Mouse (Mus musculus) lung, postnatal 4 days (tissue): ENCODE measurements around the gene Serinc1.
"Not testable (repeated sequence)": the region's sequence is repeated elsewhere in the genome, so short reads cannot be mapped to it uniquely, and the experiment has no call there.

ENCODE experiments used
- DNase-seq, 2 experiments: peaks; one replicate each; pipeline ENCODE4 v3.0.0; 2021

Serinc1 gene

DNA sequence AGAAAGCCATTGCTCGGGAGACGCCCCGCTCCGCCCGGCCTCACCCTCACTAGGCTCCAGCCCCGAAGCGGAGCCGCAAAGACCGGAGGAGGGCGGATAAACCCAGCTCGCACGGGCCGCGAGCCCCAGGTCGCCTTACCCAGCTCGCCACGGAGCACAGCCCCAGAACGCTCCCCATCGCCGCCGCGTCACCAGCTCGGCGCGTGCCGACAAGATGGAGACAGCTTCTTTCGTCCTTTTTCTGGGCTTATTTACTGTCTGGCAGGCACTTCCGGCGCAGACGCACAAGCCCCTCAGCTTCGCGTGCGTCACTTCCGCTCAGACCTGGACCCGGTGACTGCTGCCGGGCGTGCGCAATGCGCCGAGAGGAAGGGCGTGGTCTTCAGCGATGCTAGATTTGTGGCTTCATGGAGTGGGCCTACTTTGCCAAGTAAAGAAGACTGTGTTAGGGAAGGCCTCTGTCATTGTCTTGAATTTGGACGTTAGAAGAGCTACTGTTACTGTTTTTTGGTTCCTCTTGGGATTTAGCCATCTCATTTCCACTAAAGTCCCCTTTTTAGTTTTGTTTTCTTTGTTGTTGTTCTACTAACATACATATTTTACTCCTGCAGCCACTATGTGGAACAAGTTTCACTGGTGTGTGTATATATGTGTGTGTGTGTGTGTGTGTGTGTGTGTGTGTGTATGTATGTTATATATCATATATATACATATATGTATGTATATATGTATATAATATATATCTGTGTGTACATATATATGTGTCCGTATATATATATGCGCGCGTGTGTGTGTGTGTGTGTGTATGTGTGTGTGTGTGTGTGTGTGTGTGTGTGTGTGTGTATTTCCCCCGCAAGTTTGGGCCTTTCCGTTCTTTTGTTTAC lies at the start of gene Serinc1:
Gene Serinc1 (minus strand): TSS at position 313 of the 884 bp plus-strand sequence.
- peak; percentile 95 to 97 for DNase-seq

GRCm38 (mm10) chr10:57576721-57577120 lies 44.4 kb upstream of the Serinc1 start:
- no peak for DNase-seq

DNA sequence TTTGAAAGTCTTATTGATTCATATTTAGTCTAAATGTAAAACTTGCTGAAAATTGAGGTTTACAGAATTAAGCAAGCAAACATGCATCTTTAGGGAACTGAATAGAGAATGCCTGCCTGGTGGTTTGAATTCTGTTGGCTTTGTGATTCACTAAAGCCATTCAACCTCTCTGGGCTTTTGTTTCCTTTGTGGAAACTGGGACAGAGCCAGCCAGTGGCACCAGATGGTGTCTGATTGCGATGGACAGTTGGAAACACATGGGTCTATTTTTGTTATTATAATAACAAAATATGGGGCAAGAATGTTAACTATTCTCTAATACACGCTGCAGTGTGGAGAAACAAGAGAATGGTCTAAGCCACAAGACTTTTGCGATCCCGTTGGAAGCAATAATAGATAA lies 39.8 kb upstream of the Serinc1 start:
- DNase-seq = no peak

GRCm38 (mm10) chr10:57571211-57571730 lies 38.9 kb upstream of the Serinc1 start:
- DNase-seq = peak; percentile 45 to 74

DNA sequence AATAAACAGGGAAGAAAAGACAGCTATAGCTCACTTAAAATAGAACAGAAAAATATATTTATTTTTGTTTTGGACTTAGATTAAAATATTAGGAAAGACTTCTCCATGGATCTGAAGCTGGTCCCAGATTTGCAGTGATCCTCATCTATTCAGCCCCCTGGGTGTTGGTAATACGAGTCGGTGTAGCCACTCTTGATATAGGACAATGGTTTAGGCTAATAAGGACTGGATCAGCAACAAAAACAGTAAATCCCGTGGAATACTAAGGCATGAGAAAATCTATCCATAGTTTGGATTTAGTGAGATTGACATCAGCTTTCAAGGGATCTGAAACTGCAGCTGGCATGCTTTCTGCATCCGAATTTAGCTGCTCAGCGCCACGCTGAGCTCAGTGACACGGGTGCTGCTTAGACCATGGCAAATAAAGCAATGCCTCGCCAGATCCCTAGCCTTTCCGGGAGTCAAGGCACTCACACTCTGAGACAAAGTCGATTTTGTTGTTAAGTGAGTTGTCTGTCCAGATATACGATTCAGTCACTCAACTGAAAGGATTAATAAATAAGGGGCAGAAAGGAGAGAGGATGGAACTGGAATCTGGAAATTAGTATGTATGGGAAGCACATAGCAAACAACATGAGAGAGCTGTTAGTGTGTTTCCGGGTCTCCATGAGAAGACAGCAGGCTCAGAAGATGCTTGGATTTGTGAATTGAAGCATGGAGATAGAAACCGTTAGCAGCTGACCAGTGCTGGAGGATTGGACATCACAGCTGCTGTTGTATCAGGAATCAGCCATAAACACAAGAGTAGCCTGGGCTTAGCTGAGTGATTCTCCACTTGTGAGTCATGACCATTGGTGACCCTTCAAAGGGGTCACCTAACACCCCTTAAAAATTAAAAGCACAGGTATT lies 36.9 kb upstream of the Serinc1 start:
- DNase-seq = no peak

DNA sequence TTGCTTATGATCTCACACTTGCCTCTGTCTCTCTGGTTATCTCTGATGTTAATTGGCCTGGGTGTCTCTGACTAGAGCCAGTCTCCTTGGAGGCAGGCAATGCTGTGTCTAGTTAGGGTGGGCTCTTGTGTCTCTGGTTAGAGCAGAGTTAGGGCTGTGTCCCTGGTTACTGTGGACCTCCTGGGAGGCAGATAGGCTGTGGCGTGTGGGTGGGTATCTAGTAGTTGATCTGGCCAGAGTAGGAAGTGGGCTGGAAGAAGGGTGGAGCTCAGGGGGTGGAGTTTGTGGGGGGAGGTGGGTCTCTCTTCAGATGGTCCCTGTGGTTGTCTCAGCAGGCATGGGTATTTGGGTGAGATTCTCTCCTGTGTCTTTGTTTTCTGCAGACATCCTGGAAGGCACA lies 33.9 kb upstream of the Serinc1 start:
- DNase-seq = no peak

DNA sequence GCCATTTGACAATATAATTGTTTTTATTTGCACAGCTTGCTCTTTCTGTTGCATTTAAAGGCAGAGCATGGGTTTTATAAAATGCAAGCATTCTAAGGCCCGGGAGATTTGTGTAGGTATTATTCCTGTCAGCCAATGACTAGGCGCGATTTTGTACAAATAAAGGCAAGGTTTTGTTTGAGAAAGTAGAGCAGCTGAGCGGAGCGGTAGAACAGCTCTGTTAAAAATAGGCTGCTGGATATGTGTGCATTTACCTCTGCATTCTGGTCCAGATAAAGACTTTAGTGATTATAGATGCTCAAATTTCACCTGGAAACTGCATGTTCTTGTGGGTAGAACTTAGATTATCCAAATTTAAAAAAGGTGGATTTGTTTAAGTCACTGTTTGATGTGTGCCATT lies 25.3 kb upstream of the Serinc1 start:
- DNase-seq = no peak

GRCm38 (mm10) chr10:57553719-57554118 lies 21.4 kb upstream of the Serinc1 start:
- DNase-seq = no peak

DNA sequence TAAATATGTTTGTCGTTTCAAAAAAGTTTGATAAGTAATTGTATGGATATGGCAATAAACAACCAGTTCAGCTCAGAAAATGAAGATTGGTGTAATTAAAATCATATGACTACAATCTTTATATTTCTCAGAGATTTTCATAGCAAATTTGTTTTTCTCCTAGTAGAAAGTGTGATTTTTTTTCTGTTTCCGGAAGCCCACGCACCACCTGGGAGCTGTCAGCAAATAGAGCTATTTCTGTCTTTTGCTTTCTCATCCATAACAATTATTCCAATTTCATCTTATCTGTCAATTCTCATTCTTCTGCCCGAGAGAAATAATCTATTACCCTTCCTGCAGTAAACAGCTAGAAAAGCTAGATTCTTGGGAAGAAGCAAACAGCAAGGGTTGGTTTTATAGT lies 17.3 kb upstream of the Serinc1 start:
- DNase-seq = no peak

- DNase-seq = not testable (repeated sequence)
Measured at GRCm38 (mm10) chr10:57543890-57544289, 11.6 kb upstream of the Serinc1 start.

DNA sequence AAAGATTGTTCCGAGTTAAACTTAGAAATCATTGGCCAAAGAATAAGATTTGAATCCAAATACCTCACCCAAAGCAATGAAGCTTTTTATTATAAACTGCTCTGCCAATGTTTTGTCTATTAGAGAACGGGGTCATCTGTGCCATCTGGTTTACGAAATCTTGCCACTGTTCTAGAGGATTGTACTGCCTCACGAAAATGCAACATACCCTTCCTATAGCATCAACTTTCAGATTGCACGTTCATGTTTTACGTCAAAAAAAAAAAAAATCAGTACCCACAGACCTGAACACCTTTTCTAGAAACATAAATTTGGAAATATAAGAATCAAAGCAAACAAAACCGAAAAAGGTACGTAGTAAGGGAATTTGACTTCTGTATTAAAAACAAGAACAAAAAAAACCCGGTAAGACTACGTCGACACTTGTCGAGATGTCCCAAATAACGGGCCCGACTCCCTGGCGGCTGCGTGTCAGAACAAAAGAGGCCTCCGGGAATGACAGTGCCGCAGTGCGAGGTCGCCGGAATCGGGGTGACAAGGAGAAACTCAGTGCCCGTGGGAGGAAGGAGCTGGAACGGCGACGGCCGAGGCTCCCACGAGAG lies 613 bp downstream of the Serinc1 start:
- no peak for DNase-seq

DNA sequence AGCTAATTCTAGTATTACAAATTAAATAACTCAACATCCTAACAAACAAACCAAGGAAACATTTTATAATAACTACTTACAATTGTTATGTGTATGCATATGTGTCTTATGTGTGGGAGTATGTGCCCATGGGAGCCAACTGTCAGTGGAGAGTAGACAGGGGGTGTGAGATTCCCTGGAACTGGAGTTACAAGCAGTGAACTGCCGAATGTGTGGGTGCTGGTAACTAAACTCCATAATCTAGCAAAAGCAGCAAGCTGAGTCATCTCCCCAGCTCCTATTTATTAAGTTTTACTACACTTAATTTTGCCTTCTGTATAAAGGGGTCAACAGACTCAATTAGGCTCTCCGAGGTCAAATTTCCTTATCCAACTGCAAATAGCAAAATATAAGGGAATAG lies 1.3 kb downstream of the Serinc1 start:
- no peak for DNase-seq

DNA sequence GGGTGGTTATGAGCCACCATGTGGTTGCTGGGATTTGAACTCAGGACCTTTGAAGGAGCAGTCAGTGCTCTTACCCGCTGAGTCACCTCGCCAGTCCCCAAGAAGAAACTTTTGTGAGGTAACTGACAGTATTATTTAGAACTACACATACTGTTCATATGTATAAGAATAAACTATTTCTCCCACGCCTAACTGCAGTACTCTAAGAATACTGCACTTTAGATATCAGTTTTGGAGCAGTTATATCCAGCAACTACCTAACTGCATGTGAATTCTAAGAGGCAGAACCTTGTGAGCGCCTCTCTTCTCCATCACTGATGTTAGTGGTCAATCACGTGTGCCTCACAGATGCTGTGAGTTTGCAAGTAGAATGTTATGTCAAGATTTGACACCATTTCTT lies 5.9 kb downstream of the Serinc1 start:
- DNase-seq = no peak

DNA sequence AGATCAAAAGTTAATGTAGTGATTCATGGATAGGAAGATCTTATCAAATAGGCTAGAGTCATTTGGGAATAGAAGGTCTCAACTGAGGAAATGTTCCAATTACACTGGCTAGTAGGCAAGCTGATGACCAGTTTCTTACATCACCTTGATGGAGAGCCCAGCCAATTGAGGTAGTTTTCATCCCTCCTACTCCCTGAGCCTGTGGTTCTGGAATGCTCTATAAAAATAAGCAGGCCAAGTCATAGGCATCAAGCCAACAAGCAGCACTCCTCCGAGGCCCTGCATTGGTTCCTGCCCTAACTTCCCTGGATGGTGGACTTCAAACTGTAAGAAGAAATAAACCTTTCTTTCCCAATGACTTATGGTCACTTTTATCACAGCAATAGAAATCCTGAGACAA lies 17.1 kb downstream of the Serinc1 start:
- DNase-seq = no peak

GRCm38 (mm10) chr10:57514616-57515015 lies 17.7 kb downstream of the Serinc1 start:
- DNase-seq = no peak

DNA sequence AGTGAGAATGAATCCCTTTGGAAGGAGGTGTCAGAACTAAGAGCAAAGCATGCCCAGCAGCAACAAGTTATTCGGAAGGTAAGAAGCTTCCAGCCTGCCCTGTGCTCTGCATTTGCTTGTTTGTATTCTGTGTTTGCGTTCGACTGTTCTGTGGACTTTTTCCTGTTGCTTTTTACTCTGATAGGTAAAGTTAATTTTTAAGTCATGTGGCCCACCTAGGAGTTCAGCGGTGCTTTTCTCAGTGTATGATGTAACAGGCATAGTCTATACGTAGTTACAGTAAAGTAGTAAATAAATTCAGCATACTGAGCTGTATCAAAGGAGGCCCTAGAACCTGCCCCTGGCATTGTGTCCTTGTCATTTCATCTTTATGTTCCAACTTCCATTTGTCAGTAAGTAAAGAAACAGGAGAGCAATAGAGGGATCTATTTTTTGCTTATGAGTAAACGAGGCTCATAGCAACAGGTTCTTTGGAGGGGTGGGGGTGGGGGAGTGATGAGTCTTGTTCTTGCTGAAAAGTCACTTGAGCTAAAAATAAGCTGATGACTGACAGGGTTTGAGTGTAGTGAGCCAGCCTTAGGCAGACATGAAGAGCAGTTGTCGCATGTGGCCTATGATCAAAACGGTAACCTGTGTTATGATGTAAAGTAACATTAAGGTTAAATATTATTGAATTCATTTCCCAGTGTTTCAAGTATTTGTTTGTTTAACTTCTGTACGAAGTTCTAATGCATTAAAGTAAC lies 32.7 kb downstream of the Serinc1 start:
- no peak for DNase-seq

DNA sequence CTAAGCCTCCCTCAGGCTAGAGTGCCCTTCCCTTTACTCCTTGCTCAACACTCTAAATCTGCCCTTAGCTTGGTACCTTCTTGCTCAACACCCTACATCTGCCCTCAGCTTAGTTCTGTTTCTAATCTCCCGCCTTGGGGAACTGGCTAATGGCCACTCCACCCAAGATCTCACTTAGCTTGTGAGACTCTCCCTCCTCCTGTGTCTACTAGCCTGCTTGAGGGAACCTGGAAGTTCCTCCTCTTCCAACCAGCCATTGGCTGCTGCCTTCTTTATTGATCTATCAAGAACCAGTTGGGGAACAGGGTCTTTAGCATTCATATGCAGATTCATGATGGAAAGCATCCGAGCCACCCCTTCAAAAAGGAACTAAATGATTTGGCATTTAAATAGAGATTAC lies 40.3 kb downstream of the Serinc1 start:
- DNase-seq = peak in 1 of 2 experiments; percentile 24

GRCm38 (mm10) chr10:57488591-57488990 lies 43.7 kb downstream of the Serinc1 start:
- no peak for DNase-seq

DNA sequence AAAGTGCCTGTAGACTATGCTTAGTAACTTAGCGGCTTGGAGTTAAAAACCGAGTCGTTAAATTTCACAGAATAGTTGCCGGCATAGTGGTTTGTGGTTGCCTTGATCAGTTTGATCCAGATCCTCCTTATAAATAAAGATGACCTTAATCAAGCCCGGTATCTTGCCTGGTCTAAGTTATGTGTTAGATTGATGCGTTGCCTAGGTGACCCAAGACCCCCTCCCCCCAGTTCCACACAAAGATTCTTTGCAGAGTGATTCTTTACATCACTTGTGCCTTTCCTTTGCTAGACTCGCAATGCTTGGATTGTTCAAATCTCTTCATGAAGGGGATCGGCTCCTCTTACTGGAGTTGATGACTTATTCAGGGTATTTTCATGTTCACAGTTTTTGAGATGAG lies 45.1 kb downstream of the Serinc1 start:
- DNase-seq = no peak

GRCm38 (mm10) chr10:57486542-57487071 lies 45.7 kb downstream of the Serinc1 start:
- DNase-seq = peak; percentile 83 to 84

GRCm38 (mm10) chr10:57485908-57486541 lies 46.3 kb downstream of the Serinc1 start, which contains the start of gene Hsf2:
Hsf2 (plus strand) TSS chr10:57486385.
- peak; percentile 96 to 98 for DNase-seq
